Mouse (Mus musculus) urinary bladder, adult 2 months (tissue): Measurements from ENCODE around the gene Sptbn4. TPM values are rescaled to one million over a fixed set of nuclear protein-coding genes. Genes with fewer than 3 reads are reported as not detected.

Experiments
- DNase-seq: peaks from one replicate; pipeline ENCODE4 v3.0.0; 2022; ENCODE audit warnings: low spot score
- polyA plus RNA-seq: library from polyadenylated mRNA; depleted of rRNA; stranded (reverse); fragments of >200 nt; gene quantifications from 2 replicates; pipeline ENCODE4 v1.2.3, GENCODE M21; 2012

Gene Sptbn4
- polyA plus RNA-seq, 1 experiment = 0.74 TPM

DNA sequence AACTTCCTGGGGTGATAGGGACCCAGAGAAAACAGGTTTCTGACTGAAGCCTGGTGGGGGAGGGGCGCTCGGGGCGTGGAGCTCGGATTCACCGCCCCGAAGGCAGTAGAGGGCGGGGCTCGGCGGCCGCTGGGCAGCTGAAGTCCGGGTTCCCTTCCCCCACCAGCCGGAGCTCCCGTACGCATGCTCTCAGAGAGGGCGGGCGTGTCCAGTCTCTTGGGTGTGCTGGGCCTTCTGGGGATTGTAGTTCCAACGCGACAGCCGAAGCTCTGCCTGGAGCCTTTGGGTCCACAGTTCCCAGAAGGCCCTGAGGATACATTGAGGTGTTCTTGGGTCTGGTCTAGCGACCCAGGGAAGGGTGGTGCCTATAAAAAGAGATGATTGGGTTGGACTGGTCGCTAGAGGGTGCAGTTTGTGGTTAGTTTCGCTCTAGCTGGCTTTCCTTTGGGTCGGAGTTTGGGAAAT is 27.0 kb upstream of the Sptbn4 start:
- peak; percentile 91 for DNase-seq

DNA sequence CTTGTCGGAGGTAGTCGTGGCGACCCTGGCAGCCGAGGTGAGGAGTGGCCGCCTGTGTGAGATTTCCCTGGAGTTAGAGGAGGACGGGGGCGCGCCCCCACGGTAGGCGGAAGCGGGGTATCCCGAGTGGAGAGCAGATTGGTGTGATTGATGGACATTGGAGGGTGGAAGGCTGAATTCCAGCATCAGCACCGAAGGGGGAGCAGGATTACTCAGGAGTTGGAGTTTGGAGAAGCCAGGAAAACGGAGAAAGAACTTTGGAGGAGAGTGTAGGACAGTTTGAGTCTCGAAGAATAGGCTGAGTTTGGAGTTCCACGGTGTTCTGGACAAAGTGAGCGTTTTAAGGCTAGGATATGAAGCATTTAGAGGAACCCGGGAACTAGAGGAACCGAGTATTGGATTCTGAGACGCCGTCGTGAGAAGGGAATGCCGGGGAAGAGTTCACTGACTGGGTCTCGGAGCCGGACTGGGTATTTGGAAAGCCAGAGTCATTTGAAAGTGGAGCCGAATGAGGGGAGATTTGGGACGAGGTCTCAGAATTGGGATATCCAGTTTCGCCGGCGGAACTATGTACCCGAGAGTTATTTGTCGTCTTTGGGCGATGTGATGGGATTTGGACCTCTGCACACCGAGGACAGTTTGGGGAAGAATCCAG is 26.5 kb upstream of the Sptbn4 start:
- no peak for DNase-seq

- DNase-seq = peak; percentile 100
Observed at GRCm38 (mm10) chr7:27473156-27473834, 25.8 kb upstream of the Sptbn4 start, which contains the start of gene Sertad3. TSS of gene Sertad3 (plus strand) at chr7:27473768.

DNA sequence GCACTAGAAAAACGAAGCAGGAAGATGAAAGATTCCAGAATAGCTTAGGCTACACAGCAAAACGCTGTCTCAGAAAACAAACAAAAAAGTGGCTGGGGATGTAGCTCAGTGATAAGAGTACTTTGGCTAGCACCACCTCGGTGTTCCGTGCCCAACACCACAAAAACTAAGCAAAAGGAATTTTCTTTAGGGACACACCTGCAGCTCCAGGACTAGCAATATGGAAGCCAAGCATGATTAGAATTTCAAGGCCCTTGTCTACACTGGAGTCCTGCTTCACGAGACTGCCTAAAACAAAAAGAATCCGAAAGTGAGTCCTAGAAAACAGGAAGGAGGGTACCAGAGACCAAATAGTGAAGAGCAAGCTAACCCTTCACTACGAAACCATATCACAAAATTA is 25.1 kb upstream of the Sptbn4 start:
- no peak for DNase-seq

GRCm38 (mm10) chr7:27471390-27472120 is 24.1 kb upstream of the Sptbn4 start:
- DNase-seq = no peak

- no peak for DNase-seq
Observed at GRCm38 (mm10) chr7:27467648-27468047, 20.2 kb upstream of the Sptbn4 start.

DNA sequence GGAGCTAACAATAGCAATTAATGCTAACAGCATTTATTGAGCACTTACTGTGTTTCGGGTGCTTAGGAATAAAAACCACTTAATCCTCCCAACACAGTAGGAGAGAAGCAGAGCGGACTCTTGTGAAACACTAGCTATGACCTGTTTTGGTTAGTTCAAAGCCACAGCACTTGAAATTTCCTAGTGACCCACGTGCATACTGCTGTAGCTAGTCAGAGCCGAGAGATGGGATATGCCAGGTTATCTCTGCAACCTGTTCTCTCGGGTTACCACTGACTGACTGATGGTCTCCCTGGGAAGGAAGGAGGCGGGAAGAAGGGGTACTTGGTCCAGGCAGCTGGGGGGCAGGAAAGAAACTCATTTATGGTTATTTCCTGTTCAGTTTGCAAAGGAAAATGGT is 13.0 kb upstream of the Sptbn4 start:
- DNase-seq = no peak

GRCm38 (mm10) chr7:27459640-27460039 is 12.2 kb upstream of the Sptbn4 start:
- no peak for DNase-seq

DNA sequence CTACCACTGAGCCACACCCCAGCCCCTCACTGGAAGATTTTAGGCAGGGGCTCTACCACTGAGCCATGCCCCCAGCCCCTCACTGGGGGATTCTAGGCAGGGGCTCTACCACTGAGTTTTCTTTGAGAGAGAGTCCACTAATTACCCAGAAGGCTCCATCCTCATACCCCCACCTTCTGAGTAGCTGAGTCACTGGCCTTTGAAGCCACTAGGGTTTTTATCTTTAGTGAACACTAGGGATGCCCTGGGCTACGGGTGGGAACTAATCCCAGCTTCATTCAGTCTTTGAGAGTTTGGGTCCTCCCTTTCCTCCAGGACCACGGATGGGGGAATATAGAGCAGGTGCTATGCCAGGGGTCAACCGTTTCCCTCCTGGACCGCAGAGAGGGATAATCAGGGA is 11.1 kb upstream of the Sptbn4 start:
- no peak for DNase-seq

GRCm38 (mm10) chr7:27455273-27455672 is 7.8 kb upstream of the Sptbn4 start:
- no peak for DNase-seq

DNA sequence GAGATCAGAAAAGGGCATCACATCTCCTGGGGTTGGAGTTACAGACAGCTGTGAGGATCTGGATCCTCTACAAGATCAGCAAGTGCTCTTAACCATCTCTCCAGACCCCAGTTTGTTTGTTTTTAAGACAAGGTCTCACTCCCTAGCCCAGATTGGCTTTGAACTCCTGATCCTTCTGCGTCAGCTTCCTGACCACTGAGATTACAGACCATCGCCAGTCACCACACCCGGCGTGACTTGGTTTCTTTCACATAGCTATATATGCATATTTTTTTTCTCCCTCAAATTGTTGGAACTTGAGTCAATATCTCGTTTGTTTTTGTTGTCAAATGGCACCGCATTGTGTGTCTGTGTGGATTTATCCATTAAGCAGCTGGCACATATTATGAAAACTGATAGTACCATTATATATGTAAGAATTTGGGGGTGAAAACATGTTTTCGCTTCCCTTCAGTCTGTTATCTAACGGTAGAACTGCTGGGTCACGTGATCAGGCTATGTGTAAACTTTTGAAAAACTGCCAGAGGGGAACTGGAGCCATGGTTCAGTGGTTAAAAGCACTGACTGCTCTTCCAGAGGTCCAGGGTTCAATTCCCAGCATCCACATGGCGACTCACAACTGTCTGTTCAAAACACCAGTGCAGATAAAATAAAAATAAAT is 7.1 kb upstream of the Sptbn4 start:
- no peak for DNase-seq

GRCm38 (mm10) chr7:27452206-27452770 is 4.8 kb upstream of the Sptbn4 start:
- DNase-seq = no peak

DNA sequence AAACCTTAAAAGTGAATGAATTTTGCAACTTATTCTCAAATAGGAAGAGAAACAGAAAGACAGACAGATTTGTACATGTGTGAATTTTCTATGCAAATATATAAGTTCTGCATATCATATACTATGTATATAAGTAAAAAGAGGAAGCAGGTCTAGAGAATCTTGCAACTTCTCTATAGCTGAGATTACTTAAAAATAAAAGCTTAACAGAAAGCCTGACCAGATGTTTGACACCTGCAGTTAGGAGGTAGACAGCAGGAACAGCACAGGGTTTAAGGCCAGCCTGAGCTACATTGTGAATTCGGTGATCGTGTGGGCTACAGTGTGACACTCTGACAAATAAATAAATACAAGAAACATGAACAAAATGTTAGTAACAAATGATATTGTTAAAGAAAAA is 3.9 kb upstream of the Sptbn4 start:
- DNase-seq = no peak

DNA sequence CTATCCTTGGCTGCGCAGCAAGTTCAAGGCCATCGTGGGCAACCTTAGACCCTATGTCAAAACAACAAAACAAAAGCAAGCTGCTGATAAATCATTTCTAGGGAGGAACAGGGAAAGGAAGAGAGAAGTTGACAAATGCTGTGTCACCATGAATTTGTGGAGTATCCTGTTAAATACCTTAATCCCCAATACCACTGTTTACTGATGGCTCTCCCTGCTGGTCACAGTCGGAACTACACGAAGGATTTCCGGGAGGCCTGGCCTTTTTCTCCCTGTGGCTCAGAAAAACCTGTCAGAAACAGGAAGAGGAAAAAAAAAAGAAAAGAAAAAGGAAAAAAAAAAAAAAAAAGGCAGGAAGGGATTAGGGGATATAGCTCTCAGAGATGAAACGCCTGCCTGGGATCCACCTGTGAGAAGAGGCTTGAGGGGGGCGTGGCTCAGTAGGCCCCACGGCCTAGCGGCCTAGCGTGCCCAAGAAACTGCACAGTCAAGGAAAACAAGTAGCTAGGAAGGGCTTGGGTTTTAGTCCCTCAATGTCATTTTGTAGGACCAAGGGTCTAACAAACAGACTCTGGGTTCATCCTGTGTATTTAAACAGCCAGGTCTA is 1.9 kb upstream of the Sptbn4 start:
- DNase-seq = no peak

- DNase-seq = no peak
Observed at GRCm38 (mm10) chr7:27448421-27449206, 1.1 kb upstream of the Sptbn4 start.

GRCm38 (mm10) chr7:27446521-27447418 is 716 bp downstream of the Sptbn4 start:
- peak; percentile 29 for DNase-seq

- DNase-seq = no peak
Observed at GRCm38 (mm10) chr7:27446051-27446450, 1.4 kb downstream of the Sptbn4 start.

DNA sequence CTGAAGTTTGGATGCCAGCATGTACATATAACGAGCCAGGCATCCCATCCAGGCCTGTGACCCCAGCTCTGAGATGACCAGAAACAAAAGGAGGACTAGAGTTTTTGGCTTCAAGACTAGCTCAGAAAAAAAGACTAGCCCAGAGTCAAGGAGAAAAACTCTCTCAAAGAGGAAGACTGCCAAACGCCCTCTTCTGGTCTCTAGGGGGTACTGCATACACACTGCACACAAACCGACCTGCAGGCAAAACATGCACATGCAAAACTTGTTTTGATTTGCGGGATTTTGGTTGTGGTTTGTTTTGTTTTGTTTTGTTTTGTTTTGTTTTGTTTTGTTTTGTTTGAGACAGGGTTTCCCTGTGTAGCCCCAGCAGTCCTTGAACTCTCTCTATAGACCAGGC is 7.5 kb downstream of the Sptbn4 start:
- no peak for DNase-seq

DNA sequence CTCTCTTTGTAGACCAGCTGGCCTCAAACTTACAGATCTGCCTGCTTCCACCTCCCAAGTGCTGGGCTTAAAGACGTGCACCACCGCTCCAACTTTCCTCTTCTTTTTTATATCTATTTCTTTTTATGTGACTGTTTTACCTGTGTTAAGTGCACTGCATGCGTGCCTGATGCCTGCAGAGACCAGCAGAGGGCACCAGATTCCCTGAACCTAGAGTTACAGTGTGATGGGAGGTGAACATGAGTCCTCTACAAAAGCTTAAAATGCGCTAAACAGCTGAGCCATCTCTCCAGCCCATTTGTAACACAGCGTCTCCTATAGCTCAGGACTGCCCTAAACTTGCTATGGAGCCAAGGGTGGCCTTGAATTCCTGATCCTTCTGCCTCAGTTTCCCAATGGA is 9.9 kb downstream of the Sptbn4 start:
- no peak for DNase-seq

- DNase-seq = no peak
Observed at GRCm38 (mm10) chr7:27433794-27434193, 13.7 kb downstream of the Sptbn4 start.
